Mouse (Mus musculus) small intestine, adult 2 months (tissue): Measurements from ENCODE around the gene Mast4. TPM values are rescaled to one million over a fixed set of nuclear protein-coding genes. Genes with fewer than 3 reads are reported as not detected.

Experiments
- H3K27ac ChIP-seq: fragments of 200-500 bp; 2 replicates; pipeline ENCODE4 v1.5.1; 2012; ENCODE audit warnings: low read depth, low read length, control low read depth, inconsistent platforms; ENCODE audit not compliant: insufficient read depth
- H3K27me3 ChIP-seq: fragments of 200-500 bp; 2 replicates; pipeline ENCODE4 v1.6.1; 2012; ENCODE audit warnings: mild to moderate bottlenecking, moderate library complexity, low read length, inconsistent platforms; ENCODE audit not compliant: control insufficient read depth, insufficient read depth
- H3K36me3 ChIP-seq: fragments of 200-500 bp; 2 replicates; pipeline ENCODE4 v1.6.1; 2012; ENCODE audit warnings: mild to moderate bottlenecking, low read length, control low read depth, inconsistent platforms; ENCODE audit not compliant: control insufficient read depth, insufficient read depth
- H3K4me1 ChIP-seq: fragments of 200-500 bp; 2 replicates; pipeline ENCODE4 v1.6.1; 2012; ENCODE audit warnings: low read length, inconsistent platforms, mixed read lengths; ENCODE audit not compliant: control insufficient read depth, insufficient read depth, insufficient read length
- H3K4me3 ChIP-seq: fragments of 200-500 bp; 2 replicates; pipeline ENCODE4 v1.5.1; 2012; ENCODE audit warnings: low read depth, mild to moderate bottlenecking, control low read depth, inconsistent platforms, low read length, moderate library complexity
- CTCF ChIP-seq: fragments of 200-500 bp; IDR thresholded peaks from 2 replicates; pipeline ENCODE4 v1.5.1; 2012; ENCODE audit warnings: low read depth, mild to moderate bottlenecking, control low read depth, inconsistent platforms, low read length, moderate library complexity, mixed read lengths; ENCODE audit not compliant: insufficient replicate concordance, insufficient read length; ENCODE audit errors: extremely low read depth
- POLR2A ChIP-seq: fragments of 200-500 bp; IDR thresholded peaks from 2 replicates; pipeline ENCODE4 v1.6.1; 2012; ENCODE audit warnings: low read depth, mild to moderate bottlenecking, control low read depth, inconsistent platforms, low read length, moderate library complexity
- WGBS: fragments of 180-500 bp; shearing (Covaris S2); methylation state at CpG from one replicate; pipeline ENCODE4 v1.1.7; 2018; 5-methylcytosine and 5-hydroxymethylcytosine counted together
- polyA plus RNA-seq: library from polyadenylated mRNA; depleted of rRNA; stranded (reverse); fragments of >200 nt; gene quantifications from 2 replicates; pipeline ENCODE4 v1.2.3, GENCODE M21; 2012

Mast4 gene
- polyA plus RNA-seq, 1 experiment = 5.3 TPM

DNA sequence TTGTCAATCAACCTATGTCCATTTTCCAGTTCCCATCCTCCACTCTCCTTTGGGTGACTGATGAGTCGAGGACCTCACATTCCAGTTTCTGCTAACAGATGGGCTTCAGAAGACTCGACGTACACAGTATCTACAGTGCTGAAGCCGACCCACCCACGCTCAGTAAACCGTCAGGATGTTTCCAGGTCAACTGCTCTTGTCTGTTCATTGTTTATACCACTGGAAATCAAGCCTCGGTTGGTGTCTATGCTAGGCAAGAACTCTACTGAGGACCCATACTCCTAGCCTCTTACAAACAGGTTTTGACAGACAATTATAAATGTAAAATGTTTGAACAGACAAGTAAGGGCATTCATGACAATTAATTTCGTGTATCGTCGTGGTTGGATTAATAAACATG lies 277.8 kb downstream of the Mast4 start:
- no peak overlapping the region for H3K27ac ChIP-seq
- H3K36me3 ChIP-seq = no peaks in the 10 kb centered on the region
- H3K4me3 ChIP-seq = no peak overlapping the region
- no peak for TF ChIP-seq CTCF
- no peak for TF ChIP-seq POLR2A
- WGBS = 77% methylated on average over 10 of the region's 10 CpGs
- no peaks in the 10 kb centered on the region for H3K4me1 ChIP-seq
- H3K27me3 ChIP-seq = no peaks in the 10 kb centered on the region

DNA sequence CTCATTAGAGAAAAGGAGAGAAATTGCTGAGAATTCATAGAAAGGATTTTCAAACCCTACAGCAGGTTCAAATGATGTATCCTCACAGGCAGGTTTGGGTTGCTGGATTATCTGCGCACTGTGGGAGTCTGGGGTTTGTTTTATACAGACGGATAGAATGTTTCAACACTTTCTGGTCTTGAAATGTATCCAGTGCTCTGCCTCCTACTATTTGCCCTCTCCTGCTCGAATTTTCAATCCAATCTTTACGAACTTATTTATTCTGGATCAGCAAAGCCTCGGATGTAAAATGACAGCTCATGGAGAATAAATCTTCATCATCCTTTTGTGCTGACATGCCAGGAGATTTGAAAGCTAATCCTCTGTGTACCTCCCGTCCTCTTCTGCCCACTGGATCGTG lies 281.6 kb downstream of the Mast4 start:
- TF ChIP-seq CTCF = no peak
- TF ChIP-seq POLR2A = no peak
- no peaks in the 10 kb centered on the region for H3K27me3 ChIP-seq
- no peaks in the 10 kb centered on the region for H3K4me1 ChIP-seq
- no peak overlapping the region for H3K27ac ChIP-seq
- no peaks in the 10 kb centered on the region for H3K36me3 ChIP-seq
- H3K4me3 ChIP-seq = no peak overlapping the region
- 59% methylated on average over 7 of the region's 7 CpGs for WGBS

DNA sequence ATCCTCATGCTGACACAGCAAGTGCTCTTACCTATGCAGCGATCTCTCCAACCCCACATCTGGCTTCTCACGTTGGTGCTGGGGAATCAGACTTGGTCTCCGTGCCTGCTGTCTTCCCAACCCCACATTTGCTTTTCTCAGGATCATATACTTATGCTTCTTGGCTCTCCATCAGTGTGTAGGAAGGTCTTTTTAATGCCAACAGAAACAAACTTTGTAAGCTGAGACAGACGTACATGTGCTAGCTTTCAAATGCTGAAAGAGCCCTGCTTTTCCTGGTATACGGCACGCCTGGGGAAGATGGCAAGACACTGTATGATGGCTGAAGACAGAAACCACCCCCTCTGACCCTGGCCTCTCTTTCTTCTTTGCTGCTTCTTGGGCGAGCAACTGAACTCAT lies 285.3 kb downstream of the Mast4 start:
- Histone ChIP-seq H3K4me1 (no peaks in the 10 kb centered on the region), H3K27me3 (no peaks in the 10 kb centered on the region), H3K4me3 (no peak overlapping the region), H3K36me3 (no peaks in the 10 kb centered on the region), H3K27ac (no peak overlapping the region)
- WGBS = 85% methylated on average over 7 of the region's 7 CpGs
- TF ChIP-seq CTCF (no peak), POLR2A (no peak)

DNA sequence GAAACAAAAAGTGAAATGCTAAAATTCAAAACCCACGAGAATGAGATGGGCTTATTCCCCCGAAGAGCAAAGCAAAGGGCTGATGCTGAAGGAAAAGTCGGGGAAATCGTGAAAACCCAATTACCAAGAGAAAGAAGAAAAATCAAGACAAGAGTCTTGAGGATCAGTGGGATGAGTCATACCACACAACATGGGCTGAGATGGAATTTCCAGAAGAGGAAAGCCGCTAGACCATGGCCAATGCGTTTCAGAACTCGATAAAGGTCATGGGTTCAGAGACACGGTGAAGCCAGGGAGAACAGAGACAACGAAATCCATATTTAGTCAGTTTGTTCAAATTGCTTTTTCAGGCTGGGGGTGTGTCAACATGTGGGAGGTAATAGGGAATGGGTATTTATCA lies 290.6 kb downstream of the Mast4 start:
- WGBS = 91% methylated on average over 9 of the region's 9 CpGs
- no peaks in the 10 kb centered on the region for H3K4me1 ChIP-seq
- H3K27ac ChIP-seq = no peak overlapping the region
- TF ChIP-seq POLR2A (no peak), CTCF (no peak)
- no peak overlapping the region for H3K4me3 ChIP-seq
- H3K27me3 ChIP-seq = no peaks in the 10 kb centered on the region
- H3K36me3 ChIP-seq = no peaks in the 10 kb centered on the region

DNA sequence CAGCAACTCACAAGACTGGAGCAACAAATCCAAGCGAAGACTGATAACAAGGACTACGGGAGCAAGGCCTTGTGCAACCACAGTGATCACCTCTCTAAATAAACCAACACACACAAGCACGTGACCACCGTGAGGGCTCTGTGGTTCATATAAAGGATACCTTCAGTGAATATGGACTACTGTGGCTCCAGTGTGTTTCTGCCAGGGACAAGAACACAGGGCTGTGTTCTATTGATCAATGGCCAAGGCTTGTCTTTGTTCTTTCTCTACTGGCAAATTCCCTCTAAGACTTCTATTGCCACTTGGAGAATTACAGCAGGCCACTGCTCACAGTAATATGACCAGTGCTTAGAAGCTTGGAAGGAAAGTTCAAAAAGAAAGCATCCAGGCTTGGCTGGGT lies 291.3 kb downstream of the Mast4 start:
- Histone ChIP-seq H3K27me3 (no peaks in the 10 kb centered on the region), H3K27ac (no peak overlapping the region), H3K4me3 (no peak overlapping the region), H3K36me3 (no peaks in the 10 kb centered on the region), H3K4me1 (no peaks in the 10 kb centered on the region)
- 75% methylated on average over 4 of the region's 4 CpGs for WGBS
- no peak for TF ChIP-seq POLR2A
- TF ChIP-seq CTCF = no peak

DNA sequence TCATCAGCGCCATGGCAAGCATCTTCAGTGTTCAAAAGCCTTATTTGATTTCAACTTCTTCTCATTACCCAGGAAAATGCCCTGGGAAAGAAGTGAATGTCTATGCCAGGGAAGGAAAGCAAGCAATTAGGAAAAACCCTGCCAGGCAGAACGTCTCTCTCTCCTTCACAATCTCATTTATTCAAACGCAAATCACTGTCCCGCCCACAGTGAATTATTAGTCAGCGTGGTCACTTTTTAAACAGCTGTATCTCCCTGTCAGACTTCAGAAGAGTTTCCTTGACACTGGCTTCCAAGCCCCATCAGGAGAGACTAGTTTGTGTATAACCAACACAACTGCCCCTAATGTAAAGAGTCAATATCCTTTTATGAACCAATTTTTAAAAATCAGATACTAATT lies 296.8 kb downstream of the Mast4 start:
- Histone ChIP-seq H3K27ac (no peak overlapping the region), H3K27me3 (no peaks in the 10 kb centered on the region), H3K4me3 (no peak overlapping the region), H3K4me1 (no peaks in the 10 kb centered on the region), H3K36me3 (no peaks in the 10 kb centered on the region)
- WGBS = 39% methylated on average over 5 of the region's 5 CpGs
- TF ChIP-seq CTCF = no peak
- TF ChIP-seq POLR2A = no peak

DNA sequence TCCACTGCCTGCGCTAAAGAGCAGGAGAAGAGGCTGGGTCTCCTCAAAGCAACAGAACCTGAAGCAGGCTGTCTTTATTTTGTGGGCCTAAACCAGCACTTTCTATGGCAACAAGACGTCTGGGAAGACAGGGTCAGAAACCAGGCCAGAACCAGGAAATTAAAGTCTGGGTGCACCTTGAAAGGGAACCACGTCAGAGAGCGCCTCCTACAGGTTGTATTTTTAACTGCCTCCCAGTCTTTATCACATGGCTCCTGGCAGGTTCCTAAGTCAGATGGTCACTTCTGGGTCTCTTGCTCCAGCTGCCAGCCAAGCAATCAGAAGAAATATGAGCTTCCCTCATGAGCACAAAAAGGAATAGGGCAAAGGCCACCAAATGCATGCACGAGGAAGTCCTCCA lies 304.9 kb downstream of the Mast4 start:
- Histone ChIP-seq H3K4me1 (no peaks in the 10 kb centered on the region), H3K4me3 (no peak overlapping the region), H3K27me3 (no peaks in the 10 kb centered on the region), H3K36me3 (no peaks in the 10 kb centered on the region), H3K27ac (no peak overlapping the region)
- WGBS = 84% methylated on average over 5 of the region's 5 CpGs
- TF ChIP-seq POLR2A = no peak
- no peak for TF ChIP-seq CTCF

DNA sequence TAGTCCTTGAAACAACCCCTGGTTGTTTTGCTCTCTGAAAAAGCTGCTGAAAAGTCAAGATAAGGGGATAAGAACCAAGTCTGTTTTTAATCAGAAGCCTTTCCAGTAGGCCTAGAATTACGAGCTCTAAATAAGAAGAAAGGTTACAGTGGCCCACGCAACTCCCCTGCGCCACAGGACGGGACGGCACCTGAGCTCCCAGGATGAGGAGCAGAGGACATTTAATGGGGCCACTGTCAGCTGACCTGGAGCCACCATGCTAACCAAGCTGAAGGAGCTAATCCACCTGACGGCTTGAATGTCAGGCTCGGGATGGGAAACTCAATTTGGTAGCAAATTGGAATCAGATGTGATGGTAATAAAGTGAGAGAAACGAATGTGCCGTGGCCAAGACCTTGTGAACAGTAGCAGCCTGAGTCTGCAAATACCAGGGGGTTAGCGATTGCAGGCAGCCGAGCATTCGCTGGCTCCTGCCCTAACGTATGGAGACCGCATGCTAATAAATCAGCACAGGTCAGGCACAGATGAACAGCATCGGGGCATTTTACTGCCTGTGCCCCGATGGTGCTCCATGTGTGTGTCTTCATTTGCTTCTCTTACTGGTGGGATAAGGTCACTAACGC lies 306.7 kb downstream of the Mast4 start:
- H3K36me3 ChIP-seq = no peaks in the 10 kb centered on the region
- no peak overlapping the region for H3K4me3 ChIP-seq
- WGBS = 73% methylated on average over 17 of the region's 17 CpGs
- H3K27ac ChIP-seq = no peak overlapping the region
- H3K27me3 ChIP-seq = no peaks in the 10 kb centered on the region
- H3K4me1 ChIP-seq = no peaks in the 10 kb centered on the region
- TF ChIP-seq CTCF (no peak), POLR2A (no peak)
